Mouse (Mus musculus): ENCODE measurements around the gene Adamtsl4.
"Not testable (repeated sequence)": the region's sequence is repeated elsewhere in the genome, so short reads cannot be mapped to it uniquely, and the experiment has no call there.

Adamtsl4 gene

DNA sequence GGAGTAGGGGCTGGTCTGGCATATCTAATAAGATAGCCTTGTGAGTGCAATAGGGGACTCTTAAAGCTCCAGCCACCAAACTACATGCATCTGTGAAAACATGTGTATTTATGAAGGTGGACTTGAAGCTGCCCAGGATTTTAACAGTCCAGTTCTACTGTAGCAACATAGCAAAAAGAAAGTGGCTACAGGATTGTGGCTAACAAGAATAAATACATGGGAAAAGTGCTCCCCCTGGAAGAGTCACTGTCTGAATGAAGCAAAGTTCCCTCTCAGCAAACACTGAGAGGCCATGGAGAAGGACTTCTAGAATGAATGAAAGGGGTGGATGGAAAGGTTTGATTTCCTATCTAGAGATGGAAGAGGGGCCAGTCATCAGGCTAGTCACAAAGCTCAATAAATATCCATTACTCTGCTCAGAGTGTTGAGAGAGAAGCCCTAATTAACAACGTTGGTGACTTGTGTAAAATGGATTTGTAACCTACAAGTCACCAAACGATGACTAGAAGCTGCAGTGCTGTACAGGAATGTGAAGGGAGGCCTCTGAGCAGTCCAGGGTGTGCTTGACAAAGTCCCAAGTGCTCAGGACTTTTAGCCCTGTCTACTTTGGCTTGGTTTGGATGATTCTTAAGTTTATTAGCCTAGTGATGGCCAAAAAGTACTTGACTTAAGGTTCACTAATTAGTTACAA is 26.8 kb downstream of the Adamtsl4 start:
- DNase-seq (ENCODE audit: low read depth), result no peak

DNA sequence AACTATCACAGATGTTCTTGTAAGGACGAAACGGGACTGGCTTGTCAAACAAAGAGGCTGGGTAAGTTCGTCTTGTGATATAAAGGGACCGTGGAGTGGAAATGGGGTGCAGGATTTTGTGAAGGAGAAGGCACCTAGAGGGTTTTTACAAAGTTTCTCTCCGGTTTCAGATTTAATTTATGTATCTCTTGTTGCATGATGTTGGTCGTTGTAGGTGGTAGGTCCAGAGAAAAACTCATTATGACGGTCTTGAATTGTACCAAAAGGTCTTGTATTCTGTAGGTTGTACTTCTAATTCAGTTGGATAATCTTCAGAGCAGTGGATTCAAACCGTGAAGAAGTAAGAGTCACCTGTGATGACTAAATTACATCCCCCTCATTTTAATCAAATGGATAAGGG is 27.8 kb downstream of the Adamtsl4 start:
- DNase-seq (ENCODE audit: low read depth), result no peak

DNA sequence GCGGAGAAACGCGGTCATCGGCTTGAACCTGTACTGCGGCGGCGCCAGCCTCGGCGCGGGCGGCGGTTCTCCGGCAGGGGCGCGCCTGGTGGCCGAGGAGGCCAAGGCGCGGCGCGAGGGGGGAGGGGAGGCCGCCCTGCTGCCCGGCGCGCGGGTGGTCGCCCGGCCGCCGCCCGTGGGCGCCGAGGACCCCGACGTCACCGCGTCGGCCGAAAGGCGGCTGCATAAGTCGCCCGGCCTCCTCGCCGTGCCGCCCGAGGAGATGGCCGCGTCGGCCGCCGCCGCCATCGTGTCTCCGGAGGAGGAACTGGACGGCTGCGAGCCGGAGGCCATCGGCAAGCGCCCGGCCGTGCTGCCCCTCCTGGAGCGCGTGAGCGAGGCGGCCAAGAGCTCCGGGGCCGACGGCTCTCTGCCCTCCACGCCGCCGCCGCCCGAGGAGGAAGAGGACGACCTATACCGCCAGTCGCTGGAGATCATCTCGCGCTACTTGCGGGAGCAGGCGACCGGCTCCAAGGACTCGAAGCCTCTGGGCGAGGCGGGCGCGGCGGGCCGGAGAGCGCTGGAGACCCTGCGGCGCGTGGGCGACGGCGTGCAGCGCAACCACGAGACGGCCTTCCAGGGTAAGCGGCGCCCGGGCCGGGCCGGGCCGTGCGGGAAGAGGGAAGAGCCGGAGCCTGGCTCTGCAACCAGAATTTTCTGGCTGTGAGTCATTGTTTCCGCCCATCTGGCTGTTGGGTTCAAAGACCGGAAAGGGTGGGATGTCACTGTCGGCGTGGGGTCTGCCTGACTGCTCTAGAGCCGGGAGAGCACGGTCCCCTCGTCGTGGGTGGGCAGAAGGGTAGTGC is 28.6 kb downstream of the Adamtsl4 start:
- DNase-seq (ENCODE audit: low read depth), result no peak

DNA sequence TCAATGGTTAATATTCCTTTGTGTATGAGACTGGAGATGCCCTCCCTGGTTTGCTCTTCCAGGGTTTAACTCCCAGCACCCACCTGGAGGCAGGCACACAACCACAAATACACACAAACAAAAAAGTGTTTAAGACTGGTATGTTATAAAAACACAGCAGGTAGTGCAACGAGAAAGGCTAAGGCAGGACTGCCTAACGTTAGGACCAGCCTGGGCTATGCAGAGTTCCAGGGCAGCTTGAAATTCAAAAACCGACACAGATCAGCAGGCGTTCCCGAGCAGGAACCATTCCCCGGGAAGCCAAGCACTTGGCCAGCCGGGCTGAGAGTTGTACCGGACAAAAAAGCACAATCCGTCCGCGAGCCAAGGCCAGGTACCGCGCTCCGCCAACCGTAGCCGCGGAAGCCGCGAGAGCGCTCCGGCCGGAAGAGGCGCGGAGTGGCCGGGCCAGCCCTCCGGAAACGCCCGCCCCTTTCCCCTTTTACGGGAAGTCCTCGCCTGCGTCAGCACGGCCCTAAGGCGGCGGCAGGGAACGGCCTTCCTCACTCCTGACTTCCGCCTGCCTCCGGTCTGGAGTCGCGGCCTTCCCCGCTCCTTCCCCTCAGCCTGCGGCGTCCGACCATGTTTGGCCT is 29.4 kb downstream of the Adamtsl4 start, which contains the start of gene Mcl1:
Mcl1 (plus strand) TSS at position 553 of the 632 bp plus-strand sequence.
- DNase-seq (ENCODE audit: low read depth), result peak; percentile 84

DNA sequence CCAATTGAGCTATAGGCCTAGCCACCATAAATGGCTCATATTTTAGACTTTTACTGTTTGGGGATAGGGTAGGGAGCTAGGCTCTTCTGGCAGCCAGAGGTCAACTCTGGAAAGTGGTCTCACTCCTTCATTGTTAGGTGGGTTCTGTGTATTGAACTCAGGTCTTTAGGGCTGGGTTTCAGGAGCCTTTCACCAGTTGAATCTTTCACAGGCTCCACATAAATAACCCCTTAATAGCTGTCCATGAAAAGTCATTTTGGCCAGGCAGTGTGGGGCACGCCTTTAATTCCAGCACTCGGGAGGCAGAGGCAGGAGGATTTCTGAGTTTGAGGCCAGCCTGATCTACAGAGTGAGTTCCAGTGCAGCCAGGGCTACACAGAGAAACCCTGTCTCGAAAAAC is 30.0 kb downstream of the Adamtsl4 start:
- DNase-seq (ENCODE audit: low read depth), result no peak

DNA sequence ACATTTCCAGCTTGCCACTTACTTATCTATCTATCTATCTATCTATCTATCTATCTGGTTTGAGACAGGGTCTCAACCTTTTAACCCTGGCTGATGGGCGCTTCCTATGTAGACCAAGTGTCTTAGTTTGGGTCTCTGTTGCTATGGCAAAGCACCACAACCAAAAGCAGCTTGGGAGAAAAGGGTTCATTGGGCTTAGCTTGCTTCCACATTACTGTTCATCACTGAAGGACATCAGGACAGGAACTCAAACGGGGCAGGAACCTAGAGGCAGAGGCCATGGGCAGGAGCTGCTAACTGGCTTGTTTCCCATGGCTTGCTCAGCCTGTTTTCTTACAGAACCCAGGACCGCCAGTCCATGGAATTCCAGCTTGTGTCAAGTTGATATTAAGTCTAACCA is 30.6 kb downstream of the Adamtsl4 start:
- no peak for DNase-seq (ENCODE audit: low read depth)

DNA sequence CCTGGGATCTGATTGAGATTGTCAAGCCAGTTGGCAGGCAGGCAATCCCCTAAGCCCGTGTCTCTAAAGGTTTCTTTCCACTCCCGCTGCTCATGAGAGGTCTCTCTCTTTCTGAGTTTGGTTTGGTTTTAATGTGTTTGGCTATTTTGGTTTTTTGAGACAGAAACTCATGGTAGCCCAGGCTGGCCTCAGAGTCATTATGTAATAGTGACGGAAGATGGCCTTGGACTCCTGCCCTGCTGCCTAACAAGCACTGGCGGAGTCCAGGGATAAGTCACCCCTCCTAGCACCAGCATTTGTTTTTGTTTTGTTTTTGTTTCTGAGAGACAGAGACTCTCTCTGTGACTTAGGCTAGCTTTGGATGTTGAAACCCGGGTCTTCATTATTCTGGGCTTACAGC is 32.3 kb downstream of the Adamtsl4 start:
- no peak for DNase-seq (ENCODE audit: low read depth)

DNA sequence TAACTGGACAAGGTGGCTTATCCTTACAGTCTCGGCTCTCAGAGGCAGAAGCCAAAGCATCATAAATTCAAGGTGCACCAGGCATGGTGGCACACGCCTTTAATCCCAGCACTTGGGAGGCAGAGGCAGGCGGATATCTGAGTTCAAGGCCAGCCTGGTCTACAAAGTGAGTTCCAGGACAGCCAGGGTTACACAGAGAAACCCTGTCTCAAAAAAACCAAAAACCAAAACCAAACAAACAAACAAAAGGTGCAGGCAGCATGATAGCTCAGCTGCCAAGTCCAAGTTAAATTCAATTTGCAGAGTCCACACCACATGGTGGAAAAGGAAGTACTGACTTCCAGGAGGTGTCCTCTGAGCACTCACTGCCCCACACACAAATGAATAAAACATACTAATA is 33.3 kb downstream of the Adamtsl4 start:
- not testable (repeated sequence) for DNase-seq (ENCODE audit: low read depth)

DNA sequence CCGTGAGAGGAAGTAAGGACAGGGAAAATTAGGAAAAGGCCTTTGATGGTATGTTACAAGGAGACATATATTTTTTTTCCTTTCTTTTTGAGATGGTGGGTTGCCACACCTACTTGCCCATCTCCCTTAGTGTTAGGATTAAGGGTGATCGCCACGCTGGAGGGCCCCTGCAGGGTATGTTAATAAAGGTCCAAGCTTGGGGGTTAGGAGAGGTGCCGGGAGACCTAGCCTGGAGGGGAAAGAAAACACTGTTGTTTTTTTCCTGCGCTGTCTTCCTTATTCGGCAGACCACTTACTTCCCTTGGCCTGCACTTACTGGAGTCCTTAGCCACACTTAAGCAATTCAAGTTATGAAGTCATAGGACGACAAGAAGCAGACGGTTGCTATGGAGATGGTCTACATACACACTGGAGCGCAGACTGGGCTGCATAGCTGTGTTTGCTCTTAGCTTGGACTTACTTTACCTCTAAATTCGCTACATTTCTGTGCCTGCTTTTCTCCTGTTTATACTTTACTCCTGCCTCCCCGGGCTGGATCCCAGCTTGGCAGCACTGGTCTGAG is 34.2 kb downstream of the Adamtsl4 start:
- DNase-seq (ENCODE audit: low read depth), result no peak

DNA sequence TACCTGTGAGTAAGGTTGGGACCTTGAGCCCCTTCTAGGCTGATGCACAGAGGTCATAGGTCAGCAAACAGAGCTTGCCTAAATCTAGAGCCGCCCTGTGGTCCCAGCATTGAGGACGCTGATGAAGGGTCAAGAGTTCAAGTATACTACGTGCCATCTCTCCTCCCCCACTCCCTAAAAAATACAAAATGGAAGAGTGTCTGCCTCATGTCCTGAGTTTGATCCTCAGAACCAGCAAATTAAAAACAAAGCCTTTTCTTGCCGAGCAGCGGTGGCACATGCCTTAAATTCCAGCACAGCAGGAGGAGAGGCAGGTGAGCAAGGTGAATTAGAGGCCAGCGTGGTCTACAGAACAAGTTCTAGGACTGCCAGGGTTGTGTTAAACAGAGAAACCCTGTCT is 34.8 kb downstream of the Adamtsl4 start:
- no peak for DNase-seq (ENCODE audit: low read depth)

DNA sequence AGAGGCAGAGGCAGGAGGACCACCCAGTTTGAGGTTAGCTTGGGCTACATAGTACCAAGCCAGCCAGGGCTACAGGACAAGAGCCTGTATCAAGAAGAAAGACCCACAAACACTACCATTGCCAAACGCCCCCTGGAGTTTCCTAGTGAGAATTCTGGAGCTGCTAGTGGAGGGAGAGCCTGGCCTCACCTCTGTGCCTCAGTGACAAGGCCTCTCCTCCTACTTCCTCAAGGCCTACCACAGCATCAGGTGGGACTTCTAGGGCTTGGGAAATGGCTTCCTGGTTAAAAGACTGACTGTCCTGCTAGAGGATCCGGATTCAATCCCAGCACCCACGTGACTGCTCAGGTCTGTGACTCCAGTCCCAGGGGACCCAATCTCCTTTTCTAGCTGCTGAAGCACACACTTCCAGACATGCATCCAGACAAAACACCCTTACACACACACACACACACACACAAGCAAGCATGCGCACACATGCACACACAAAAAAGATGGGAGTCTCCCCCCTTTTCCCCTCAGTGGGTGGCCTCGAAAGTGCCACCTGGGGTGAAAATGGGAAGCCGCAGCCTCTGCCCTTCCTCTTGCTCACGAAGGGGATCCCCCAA is 35.4 kb downstream of the Adamtsl4 start:
- no peak for DNase-seq (ENCODE audit: low read depth)

DNA sequence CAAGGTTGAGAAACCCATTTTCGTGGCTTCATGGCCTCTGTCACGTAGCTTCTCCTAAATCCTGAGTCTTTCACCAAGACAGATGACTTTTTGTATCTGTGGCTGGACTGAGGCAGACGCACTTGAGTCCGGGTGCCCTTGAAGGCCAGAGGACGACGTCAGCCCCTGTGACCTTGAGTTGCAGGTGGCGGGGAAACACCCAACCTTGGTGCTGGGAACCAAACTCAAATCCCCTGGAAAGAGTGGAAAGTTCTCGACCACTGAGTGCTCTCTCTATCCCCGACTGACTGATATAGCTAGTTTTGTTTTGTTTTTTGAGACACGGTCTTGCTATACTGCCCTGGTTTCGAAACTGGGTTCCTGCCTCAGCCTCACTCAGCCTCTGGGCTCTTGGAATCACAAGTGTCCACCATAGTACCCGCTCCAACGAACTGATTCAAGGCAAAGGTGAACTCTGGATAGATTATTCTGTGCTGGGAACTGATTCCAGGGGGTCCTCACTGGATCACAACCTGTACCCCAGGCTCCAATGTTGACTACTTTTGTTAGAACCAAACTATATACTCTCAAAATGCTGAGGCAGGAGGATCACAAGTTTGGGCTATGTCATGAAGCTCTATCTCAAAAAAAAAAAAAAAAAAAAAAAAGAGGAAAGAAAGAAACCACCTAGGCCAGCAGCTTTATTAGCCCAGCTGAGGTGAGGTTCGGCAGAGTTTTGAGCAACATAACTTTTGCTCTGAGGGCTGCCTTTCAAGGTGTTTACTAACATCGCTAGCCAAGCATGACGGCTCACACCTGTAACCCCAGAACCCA is 36.1 kb downstream of the Adamtsl4 start:
- DNase-seq (ENCODE audit: low read depth), result no peak

DNA sequence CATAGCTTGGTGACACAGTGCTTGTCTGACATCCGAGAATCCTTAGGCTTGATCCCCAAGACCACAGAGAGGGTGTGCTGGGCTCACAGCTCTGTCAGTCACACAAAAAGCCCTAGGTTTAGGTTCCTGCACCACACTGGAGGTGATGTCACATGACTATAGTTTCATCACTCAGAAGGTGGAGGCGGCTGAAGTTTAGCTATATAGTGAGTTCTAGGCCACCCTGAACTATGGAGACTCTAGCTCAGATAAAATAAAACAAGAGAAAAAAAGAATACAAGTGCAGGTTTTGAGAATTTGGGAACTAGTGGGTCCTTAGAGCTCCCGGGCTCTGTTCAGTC is 36.7 kb downstream of the Adamtsl4 start:
- DNase-seq (ENCODE audit: low read depth), result no peak

DNA sequence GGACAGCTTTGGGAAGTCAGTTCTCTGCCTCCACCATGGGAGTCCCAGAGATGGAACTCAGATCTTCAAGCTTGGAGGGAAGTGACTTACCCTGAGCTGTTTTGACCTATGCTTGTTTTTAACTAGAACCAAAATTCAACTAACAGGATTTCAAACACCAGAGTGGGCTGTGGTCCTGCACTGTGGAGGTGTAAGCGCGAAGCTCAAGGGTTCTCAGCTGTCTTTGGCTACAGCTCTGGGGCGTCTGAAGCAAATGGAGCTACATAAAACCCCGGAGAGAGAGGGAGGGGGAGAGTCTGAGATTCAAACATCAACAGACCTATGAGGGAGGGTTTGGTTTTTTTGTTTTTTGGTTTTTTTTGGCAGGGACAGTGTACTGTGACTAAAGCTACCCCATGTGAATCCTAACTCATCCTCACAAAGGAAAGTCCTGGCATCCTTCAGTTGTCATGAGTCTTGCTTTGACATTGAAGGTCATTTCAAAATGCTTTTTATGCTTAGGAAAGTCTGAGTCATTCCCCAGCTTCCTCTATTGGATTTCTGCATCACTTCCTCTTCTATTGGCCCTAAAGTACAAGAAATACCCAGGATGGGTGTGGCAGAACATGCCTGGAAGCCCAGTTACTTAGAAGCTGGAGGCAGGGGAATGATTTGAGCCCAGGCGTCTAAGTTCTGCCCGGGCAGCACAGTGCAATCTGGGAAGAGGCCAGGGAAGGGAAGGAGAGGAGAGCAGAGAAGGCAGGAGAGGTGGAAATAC is 37.3 kb downstream of the Adamtsl4 start:
- DNase-seq (ENCODE audit: low read depth), result no peak

DNA sequence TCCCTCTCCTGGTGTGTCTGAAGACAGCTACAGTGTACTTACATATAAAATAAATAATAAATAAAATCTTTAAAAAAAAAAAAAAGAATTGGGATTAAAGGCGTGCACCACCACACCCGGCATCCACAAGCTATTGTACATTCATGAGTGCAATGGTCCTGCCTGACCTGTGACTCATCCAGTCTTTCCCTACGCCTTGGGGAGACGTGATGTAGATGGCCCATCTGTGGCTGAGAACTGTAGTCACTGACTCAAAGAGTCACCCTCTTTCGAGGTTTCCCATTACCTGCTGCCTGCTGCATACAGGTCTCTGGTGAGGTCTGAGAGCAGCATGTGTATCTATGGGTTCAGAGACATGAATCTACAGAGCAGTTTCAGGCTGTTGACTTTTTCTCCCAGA is 39.7 kb downstream of the Adamtsl4 start:
- DNase-seq (ENCODE audit: low read depth), result no peak

DNA sequence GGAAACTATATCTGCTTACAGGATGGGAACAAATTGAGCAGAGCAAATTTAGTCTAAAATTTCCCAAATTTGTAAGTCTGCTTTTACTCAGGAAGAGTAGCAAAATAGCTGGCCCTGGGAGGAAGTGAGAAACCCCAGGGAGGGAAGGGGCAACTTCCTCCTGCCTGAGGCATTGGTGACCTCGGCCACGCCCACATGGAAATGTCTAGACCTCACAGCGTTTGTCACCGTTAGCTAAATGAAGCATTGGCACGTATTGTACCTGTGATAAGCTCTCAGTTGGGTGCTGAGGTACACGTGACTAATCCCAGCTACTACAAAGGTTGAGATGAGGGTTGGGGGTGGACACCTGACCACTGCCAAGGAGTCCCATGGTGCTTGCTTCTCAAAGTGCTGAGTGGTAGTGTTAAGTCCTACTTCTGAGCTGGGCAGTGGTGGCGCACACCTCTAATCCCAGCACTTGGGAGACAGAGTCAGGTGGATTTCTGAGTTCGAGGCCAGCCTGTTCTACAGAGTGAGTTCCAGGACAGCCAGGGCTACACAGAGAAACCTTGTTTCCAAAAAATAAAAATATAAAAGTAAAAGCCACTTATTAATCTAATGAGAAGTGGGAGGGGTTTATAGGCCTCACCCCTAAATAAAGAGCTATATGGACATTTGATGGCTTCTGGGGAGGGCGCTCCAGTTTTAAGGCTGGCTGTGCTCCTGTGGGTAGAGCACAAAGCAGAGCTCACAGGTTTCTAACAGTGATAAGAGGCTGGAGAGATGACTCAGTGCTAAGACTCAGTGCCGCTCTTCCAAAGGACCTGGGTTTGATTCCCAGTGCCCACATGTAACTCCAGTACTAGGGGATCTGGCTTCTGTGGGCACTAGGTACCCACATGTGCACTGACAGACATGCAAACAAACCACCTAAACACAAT is 42.1 kb downstream of the Adamtsl4 start:
- DNase-seq (ENCODE audit: low read depth), result no peak

DNA sequence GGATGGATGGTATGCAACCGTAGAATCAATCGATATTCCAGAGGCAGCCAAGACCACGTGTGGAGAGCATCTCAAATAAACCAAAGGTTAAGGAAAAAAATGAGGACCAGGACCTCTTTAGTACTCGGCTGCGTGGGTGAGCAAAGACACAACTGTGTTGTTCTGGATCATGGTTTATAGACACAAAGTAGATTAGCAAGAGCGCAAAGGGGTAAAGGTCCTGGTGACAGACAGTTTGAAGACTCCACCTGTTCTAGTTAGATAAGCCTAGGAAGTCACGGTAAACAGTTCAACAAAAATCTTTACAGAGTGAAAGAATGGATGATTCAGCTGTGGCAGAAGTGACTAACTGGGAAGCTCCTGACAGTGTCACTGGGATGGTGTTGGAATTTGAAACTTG is 44.6 kb downstream of the Adamtsl4 start:
- DNase-seq (ENCODE audit: low read depth), result no peak

DNA sequence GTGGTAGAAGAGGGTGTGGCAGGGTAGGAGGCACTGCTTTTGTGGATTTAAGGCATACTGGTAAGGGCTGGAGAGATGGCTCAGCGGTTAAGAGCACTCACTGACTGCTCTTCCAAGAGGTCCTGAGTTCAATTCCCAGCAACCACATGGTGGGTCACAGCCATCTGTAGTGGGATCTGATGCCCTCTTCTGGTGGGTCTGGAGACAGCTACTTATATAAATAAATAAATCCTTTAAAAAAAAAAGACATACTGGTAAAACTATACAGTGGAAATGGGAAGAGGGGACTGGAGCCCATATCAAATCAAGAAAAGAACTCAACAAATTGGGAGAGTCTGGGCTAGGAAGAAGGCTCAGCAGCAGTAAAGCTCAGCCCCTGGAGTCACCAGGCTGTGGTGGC is 48.0 kb downstream of the Adamtsl4 start:
- DNase-seq (ENCODE audit: low read depth), result no peak

DNA sequence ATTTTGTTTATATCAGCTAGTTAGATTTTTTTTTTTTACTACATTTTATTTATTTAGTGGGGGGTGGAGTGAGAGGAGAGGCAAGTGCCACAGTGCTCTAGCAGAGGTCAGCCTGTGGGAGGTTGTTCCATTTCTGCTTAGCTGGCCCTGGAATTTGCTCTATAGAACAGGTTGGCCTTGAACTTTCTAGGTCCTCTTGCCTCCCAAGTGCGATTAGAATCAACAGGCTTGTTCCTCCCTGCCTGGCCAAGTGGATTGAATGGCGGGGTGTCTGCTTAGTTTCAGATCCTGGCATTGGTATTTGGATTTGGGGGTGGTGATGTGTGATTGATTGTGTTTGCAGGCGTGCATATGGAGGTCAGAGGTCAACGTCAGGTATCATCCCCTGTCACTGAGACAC is 51.6 kb downstream of the Adamtsl4 start:
- no peak for DNase-seq (ENCODE audit: low read depth)

DNA sequence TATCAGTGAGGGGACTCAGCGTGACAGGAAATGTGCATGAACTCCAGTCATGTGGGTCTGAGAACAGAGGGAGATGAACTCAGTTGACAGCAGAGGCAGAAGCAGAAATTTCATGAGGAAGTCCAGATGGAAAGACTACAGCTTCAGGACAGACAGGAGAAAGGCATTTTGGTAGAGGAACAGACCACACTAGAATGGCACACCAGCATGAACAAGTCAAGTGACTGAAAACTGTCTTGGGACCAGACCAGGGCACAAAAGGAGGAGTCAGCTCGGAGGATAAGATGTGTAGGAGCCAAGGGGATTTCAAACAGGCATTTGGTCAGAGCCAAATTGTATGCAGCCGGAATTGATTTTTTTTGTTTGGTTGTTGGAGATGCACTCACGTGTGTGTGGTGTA is 52.1 kb downstream of the Adamtsl4 start:
- DNase-seq (ENCODE audit: low read depth), result no peak
